Mouse (Mus musculus) C2C12 (cell line): ENCODE data around the gene Arid5b. TPM values are rescaled to one million over a fixed set of nuclear protein-coding genes. Genes with fewer than 3 reads are reported as not detected.
A peak's percentile ranks its signal among the peaks of the same experiment; 100 is the strongest.

Source experiments
- H3K27me3 ChIP-seq: one replicate; pipeline ENCODE4 v1.6.1; 2011; ENCODE audit not compliant: control insufficient read depth, insufficient read depth, insufficient read length
- H3K36me3 ChIP-seq: one replicate; pipeline ENCODE4 v1.6.1; 2011; ENCODE audit not compliant: control insufficient read depth, insufficient read depth
- H3K4me3 ChIP-seq: one replicate; pipeline ENCODE4 v1.5.1; 2011; ENCODE audit warnings: mild to moderate bottlenecking, control low read depth; ENCODE audit not compliant: poor library complexity, insufficient read depth, severe bottlenecking
- H3K79me2 ChIP-seq: one replicate; pipeline ENCODE4 v1.6.1; 2011; ENCODE audit not compliant: control insufficient read depth, insufficient read depth
- H3K79me3 ChIP-seq: one replicate; pipeline ENCODE4 v1.6.1; 2011; ENCODE audit warnings: low read depth, control low read depth
- H3ac ChIP-seq: one replicate; pipeline ENCODE3; 2011; ENCODE audit warnings: low read depth; ENCODE audit not compliant: control insufficient read depth, insufficient read length
- CEBPB ChIP-seq: IDR thresholded peaks from one replicate; pipeline ENCODE4 v1.6.1; 2011; ENCODE audit warnings: low read depth, mild to moderate bottlenecking, control low read depth, moderate library complexity
- CTCF ChIP-seq: IDR thresholded peaks from one replicate; pipeline ENCODE4 v1.5.1; 2011; ENCODE audit not compliant: control insufficient read depth, insufficient read depth, insufficient read length
- FOSL1 ChIP-seq: IDR thresholded peaks from one replicate; pipeline ENCODE4 v1.8.0; 2011; ENCODE audit warnings: mild to moderate bottlenecking, low read length; ENCODE audit not compliant: poor library complexity, insufficient read depth, severe bottlenecking
- MAX ChIP-seq: IDR thresholded peaks from one replicate; pipeline ENCODE4 v1.6.1; 2011; ENCODE audit warnings: mild to moderate bottlenecking, control low read depth
- MYOD1 ChIP-seq: IDR thresholded peaks from one replicate; pipeline ENCODE4 v1.6.1; 2011; ENCODE audit warnings: low read depth; ENCODE audit not compliant: control insufficient read depth, insufficient read length
- MYOG ChIP-seq: IDR thresholded peaks from one replicate; pipeline ENCODE4 v1.6.1; 2011; ENCODE audit not compliant: control insufficient read depth, insufficient read length; ENCODE audit errors: extremely low read depth
- USF1 ChIP-seq: IDR thresholded peaks from one replicate; pipeline ENCODE4 v1.6.1; 2011; ENCODE audit warnings: low read depth, mild to moderate bottlenecking, control low read depth, moderate library complexity
- polyA plus RNA-seq: library from polyadenylated mRNA; unstranded; fragments of >200 nt; fragmentation: generic; extraction: Trizol; gene quantifications from one replicate; pipeline ENCODE4 v1.2.1, GENCODE M21; 2012; ENCODE audit warnings: missing spikeins

The Arid5b gene
- polyA plus RNA-seq, 1 experiment, result 6.0 TPM

- peak; percentile 61 for TF ChIP-seq FOSL1
- TF ChIP-seq MYOG, result no peak
- TF ChIP-seq USF1, result peak; percentile 91
- peak; percentile 95 for TF ChIP-seq MAX
- TF ChIP-seq MYOD1, result peak; percentile 39
- peak; percentile 64 for TF ChIP-seq CEBPB
- TF ChIP-seq CTCF, result no peak
- Histone ChIP-seq H3K4me3 (no peak overlapping the region), H3K79me3 (peaks cover 15% of the 10 kb centered on the region), H3K27me3 (no peaks in the 10 kb centered on the region), H3K36me3 (peaks cover 17% of the 10 kb centered on the region), H3K79me2 (peaks cover 48% of the 10 kb centered on the region), H3ac (no peak overlapping the region)
Observed at GRCm38 (mm10) chr10:68248281-68249015, 30.1 kb downstream of the Arid5b start.

GRCm38 (mm10) chr10:68247490-68248280 lies 30.9 kb downstream of the Arid5b start:
- peaks cover 40% of the 10 kb centered on the region for H3K79me2 ChIP-seq
- H3K79me3 ChIP-seq, result peaks cover 15% of the 10 kb centered on the region
- TF ChIP-seq FOSL1, result no peak
- no peak for TF ChIP-seq MYOG
- TF ChIP-seq MYOD1, result no peak
- H3K4me3 ChIP-seq, result no peak overlapping the region
- H3ac ChIP-seq, result no peak overlapping the region
- H3K36me3 ChIP-seq, result peaks cover 14% of the 10 kb centered on the region
- H3K27me3 ChIP-seq, result no peaks in the 10 kb centered on the region

GRCm38 (mm10) chr10:68246603-68247247 lies 31.8 kb downstream of the Arid5b start:
- H3K79me3 ChIP-seq, result peaks cover 16% of the 10 kb centered on the region
- TF ChIP-seq MAX (no peak), CTCF (no peak), CEBPB (no peak), FOSL1 (peak; percentile 57)

GRCm38 (mm10) chr10:68240804-68241485 lies 37.6 kb downstream of the Arid5b start:
- TF ChIP-seq CEBPB (no peak), USF1 (no peak), CTCF (no peak)
- H3K36me3 ChIP-seq, result peaks cover 34% of the 10 kb centered on the region

More at GRCm38 (mm10) chr10:68246603-68247247, 31.8 kb downstream of the Arid5b start:
- Histone ChIP-seq H3K4me3 (no peak overlapping the region), H3K27me3 (no peaks in the 10 kb centered on the region), H3ac (no peak overlapping the region), H3K79me2 (peaks cover 41% of the 10 kb centered on the region), H3K36me3 (peaks cover 17% of the 10 kb centered on the region)

GRCm38 (mm10) chr10:68240094-68240803 lies 38.3 kb downstream of the Arid5b start:
- Histone ChIP-seq H3ac (no peak overlapping the region), H3K27me3 (no peaks in the 10 kb centered on the region), H3K4me3 (no peak overlapping the region), H3K79me2 (peaks cover 30% of the 10 kb centered on the region), H3K79me3 (peaks cover 7% of the 10 kb centered on the region), H3K36me3 (peaks cover 40% of the 10 kb centered on the region)
- TF ChIP-seq USF1, result no peak
- no peak for TF ChIP-seq MYOG
- no peak for TF ChIP-seq MYOD1
- TF ChIP-seq CTCF, result no peak
- TF ChIP-seq CEBPB, result no peak
- no peak for TF ChIP-seq FOSL1
- no peak for TF ChIP-seq MAX

More at GRCm38 (mm10) chr10:68240804-68241485, 37.6 kb downstream of the Arid5b start:
- no peak overlapping the region for H3ac ChIP-seq
- H3K4me3 ChIP-seq, result no peak overlapping the region
- no peaks in the 10 kb centered on the region for H3K27me3 ChIP-seq
- peaks cover 23% of the 10 kb centered on the region for H3K79me2 ChIP-seq
- peaks cover 6% of the 10 kb centered on the region for H3K79me3 ChIP-seq
